Mouse (Mus musculus): ENCODE results near the gene Pxt1. TPM values are rescaled to one million over a fixed set of nuclear protein-coding genes. Genes with fewer than 3 reads are reported as not detected.
"Not testable (repeated sequence)": the region's sequence is repeated elsewhere in the genome, so short reads cannot be mapped to it uniquely, and the experiment has no call there.

The Pxt1 gene
- not detected in 2 replicates for polyA plus RNA-seq (2015; fragmentation: Nextera tagmentation; extraction: Ambion mirVana)

GRCm38 (mm10) chr17:28943740-28944139, at the start of gene Pxt1:
Pxt1 (minus strand) TSS chr17:28943840.
- Histone ChIP-seq H3K4me1 (replicated peaks; ENCODE audit: control insufficient read depth, insufficient read depth, low read length) (no peaks in the 10 kb centered on the region), H3K9ac (ENCODE audit: low read depth, low read length) (no peak within 1 kb of the TSS), H3K4me3 (ENCODE audit: low read depth, low read length) (no peak within 1 kb of the TSS), H3K4me2 (replicated peaks; ENCODE audit: low read depth) (no peak within 1 kb of the TSS), H3K9me3 (ENCODE audit: control insufficient read depth) (no peaks in the 10 kb centered on the region), H3K27me3 (replicated peaks; ENCODE audit: control insufficient read depth, insufficient read depth, low read length) (no peaks in the 10 kb centered on the region), H3K36me3 (ENCODE audit: control insufficient read depth, insufficient read depth) (no peaks in the 10 kb centered on the region), H3K27ac (ENCODE audit: low read depth, low read length) (no peak within 1 kb of the TSS)
- no peak for TF ChIP-seq CTCF (IDR thresholded peaks at IDR 0.05; ENCODE audit: low read depth)
- ATAC-seq, result no peak
- 83% methylated on average over 7 of the region's 7 CpGs for WGBS

- not testable (repeated sequence) for H3K9ac ChIP-seq (ENCODE audit: low read depth, low read length); H3K4me2 ChIP-seq (replicated peaks; ENCODE audit: low read depth); H3K27me3 ChIP-seq (replicated peaks; ENCODE audit: control insufficient read depth, insufficient read depth, low read length); H3K4me1 ChIP-seq (replicated peaks; ENCODE audit: control insufficient read depth, insufficient read depth, low read length); H3K4me3 ChIP-seq (ENCODE audit: low read depth, low read length); ATAC-seq; H3K9me3 ChIP-seq (ENCODE audit: control insufficient read depth); H3K27ac ChIP-seq (ENCODE audit: low read depth, low read length)
- WGBS, result 94% methylated on average over 1 of the region's 1 CpGs
- H3K36me3 ChIP-seq (ENCODE audit: control insufficient read depth, insufficient read depth), result peaks cover 41% of the 10 kb centered on the region
Measured at GRCm38 (mm10) chr17:28993004-28993403, 49.4 kb upstream of the Pxt1 start.

- no peak for TF ChIP-seq CTCF (IDR thresholded peaks at IDR 0.05; ENCODE audit: low read depth)
- peaks cover 41% of the 10 kb centered on the region for H3K36me3 ChIP-seq (ENCODE audit: control insufficient read depth, insufficient read depth)
- H3K4me3 ChIP-seq (ENCODE audit: low read depth, low read length), result no peak overlapping the region
- H3K4me2 ChIP-seq (replicated peaks; ENCODE audit: low read depth), result no peak overlapping the region
- no peak overlapping the region for H3K9ac ChIP-seq (ENCODE audit: low read depth, low read length)
- no peaks in the 10 kb centered on the region for H3K4me1 ChIP-seq (replicated peaks; ENCODE audit: control insufficient read depth, insufficient read depth, low read length)
- H3K27me3 ChIP-seq (replicated peaks; ENCODE audit: control insufficient read depth, insufficient read depth, low read length), result no peaks in the 10 kb centered on the region
- no peaks in the 10 kb centered on the region for H3K9me3 ChIP-seq (ENCODE audit: control insufficient read depth)
- WGBS, result 63% methylated on average over 7 of the region's 7 CpGs
- no peak for ATAC-seq
- no peak overlapping the region for H3K27ac ChIP-seq (ENCODE audit: low read depth, low read length)
Measured at GRCm38 (mm10) chr17:28992105-28992504, 48.5 kb upstream of the Pxt1 start.

GRCm38 (mm10) chr17:28991286-28991685, 47.6 kb upstream of the Pxt1 start:
- 71% methylated on average over 9 of the region's 9 CpGs for WGBS
- H3K9ac ChIP-seq (ENCODE audit: low read depth, low read length), result no peak overlapping the region
- H3K27me3 ChIP-seq (replicated peaks; ENCODE audit: control insufficient read depth, insufficient read depth, low read length), result no peaks in the 10 kb centered on the region
- H3K4me2 ChIP-seq (replicated peaks; ENCODE audit: low read depth), result no peak overlapping the region
- H3K9me3 ChIP-seq (ENCODE audit: control insufficient read depth), result no peaks in the 10 kb centered on the region
- no peak for ATAC-seq
- no peak overlapping the region for H3K4me3 ChIP-seq (ENCODE audit: low read depth, low read length)
- peaks cover 43% of the 10 kb centered on the region for H3K36me3 ChIP-seq (ENCODE audit: control insufficient read depth, insufficient read depth)
- TF ChIP-seq CTCF (IDR thresholded peaks at IDR 0.05; ENCODE audit: low read depth), result no peak
- H3K4me1 ChIP-seq (replicated peaks; ENCODE audit: control insufficient read depth, insufficient read depth, low read length), result no peaks in the 10 kb centered on the region
- no peak overlapping the region for H3K27ac ChIP-seq (ENCODE audit: low read depth, low read length)

GRCm38 (mm10) chr17:28990060-28990459, 46.4 kb upstream of the Pxt1 start:
- no peak overlapping the region for H3K27ac ChIP-seq (ENCODE audit: low read depth, low read length)
- ATAC-seq, result no peak
- WGBS, result 53% methylated on average over 4 of the region's 4 CpGs
- no peaks in the 10 kb centered on the region for H3K4me1 ChIP-seq (replicated peaks; ENCODE audit: control insufficient read depth, insufficient read depth, low read length)
- H3K27me3 ChIP-seq (replicated peaks; ENCODE audit: control insufficient read depth, insufficient read depth, low read length), result no peaks in the 10 kb centered on the region
- no peaks in the 10 kb centered on the region for H3K9me3 ChIP-seq (ENCODE audit: control insufficient read depth)
- H3K9ac ChIP-seq (ENCODE audit: low read depth, low read length), result no peak overlapping the region
- no peak overlapping the region for H3K4me2 ChIP-seq (replicated peaks; ENCODE audit: low read depth)
- H3K36me3 ChIP-seq (ENCODE audit: control insufficient read depth, insufficient read depth), result peaks cover 46% of the 10 kb centered on the region
- no peak for TF ChIP-seq CTCF (IDR thresholded peaks at IDR 0.05; ENCODE audit: low read depth)
- H3K4me3 ChIP-seq (ENCODE audit: low read depth, low read length), result no peak overlapping the region

- H3K9ac ChIP-seq (ENCODE audit: low read depth, low read length), result no peak overlapping the region
- ATAC-seq, result no peak
- 83% methylated on average over 3 of the region's 3 CpGs for WGBS
- peaks cover 55% of the 10 kb centered on the region for H3K36me3 ChIP-seq (ENCODE audit: control insufficient read depth, insufficient read depth)
- H3K4me1 ChIP-seq (replicated peaks; ENCODE audit: control insufficient read depth, insufficient read depth, low read length), result no peaks in the 10 kb centered on the region
- H3K27me3 ChIP-seq (replicated peaks; ENCODE audit: control insufficient read depth, insufficient read depth, low read length), result no peaks in the 10 kb centered on the region
- no peak overlapping the region for H3K4me3 ChIP-seq (ENCODE audit: low read depth, low read length)
- H3K27ac ChIP-seq (ENCODE audit: low read depth, low read length), result no peak overlapping the region
- H3K9me3 ChIP-seq (ENCODE audit: control insufficient read depth), result no peaks in the 10 kb centered on the region
- no peak overlapping the region for H3K4me2 ChIP-seq (replicated peaks; ENCODE audit: low read depth)
- TF ChIP-seq CTCF (IDR thresholded peaks at IDR 0.05; ENCODE audit: low read depth), result no peak
Measured at GRCm38 (mm10) chr17:28988996-28989395, 45.4 kb upstream of the Pxt1 start.

GRCm38 (mm10) chr17:28988291-28988690, 44.7 kb upstream of the Pxt1 start:
- 58% methylated on average over 4 of the region's 4 CpGs for WGBS
- Histone ChIP-seq H3K9me3 (ENCODE audit: control insufficient read depth) (no peaks in the 10 kb centered on the region), H3K4me1 (replicated peaks; ENCODE audit: control insufficient read depth, insufficient read depth, low read length) (no peaks in the 10 kb centered on the region), H3K4me3 (ENCODE audit: low read depth, low read length) (no peak overlapping the region), H3K9ac (ENCODE audit: low read depth, low read length) (no peak overlapping the region), H3K27me3 (replicated peaks; ENCODE audit: control insufficient read depth, insufficient read depth, low read length) (no peaks in the 10 kb centered on the region), H3K36me3 (ENCODE audit: control insufficient read depth, insufficient read depth) (peaks cover 62% of the 10 kb centered on the region), H3K27ac (ENCODE audit: low read depth, low read length) (no peak overlapping the region), H3K4me2 (replicated peaks; ENCODE audit: low read depth) (no peak overlapping the region)
- no peak for TF ChIP-seq CTCF (IDR thresholded peaks at IDR 0.05; ENCODE audit: low read depth)
- ATAC-seq, result no peak
